Mouse (Mus musculus) liver, postnatal 0 days (tissue): Measurements from ENCODE around the gene Rngtt.

Experiments used
- CTCF ChIP-seq: sonication (generic); IDR thresholded peaks from 2 replicates; pipeline ENCODE4 v1.5.1; 2016; ENCODE audit warnings: antibody characterized with exemption, low read depth
- EP300 ChIP-seq: IDR thresholded peaks from 2 replicates; pipeline ENCODE4 v1.6.1; 2016; ENCODE audit warnings: antibody characterized with exemption, low read depth, mild to moderate bottlenecking

- no peak for TF ChIP-seq CTCF
- no peak for TF ChIP-seq EP300
Observed at GRCm38 (mm10) chr4:33526675-33527074, 216.6 kb downstream of the Rngtt start.
